Mouse (Mus musculus): ENCODE results near the gene Mip.

GRCm38 (mm10) chr10:128208326-128208725, 17.3 kb upstream of the Mip start:
- TF ChIP-seq POLR2A (IDR thresholded peaks at IDR 0.05; ENCODE audit: insufficient read depth, low read depth, low read length): no peak
- TF ChIP-seq CTCF (IDR thresholded peaks at IDR 0.05; ENCODE audit: insufficient read depth, low read depth, low read length): no peak

All from olfactory bulb, adult 2 months (tissue).